Mouse (Mus musculus) embryonic stem cell, embryonic (primary cell): ENCODE data around the gene Fancg.

Experiments used
- CTCF ChIA-PET, 4 experiments: fragments of 300-600 bp in 2 of 4; fragments of 350-600 bp in 2 of 4; sonication (Branson Sonifier 250); formaldehyde crosslinking; loops; one replicate each; lab custom pipeline; 2022; ENCODE audit warnings: inconsistent platforms in 2 of 4; lab: Charles Lee
- POLR2A ChIA-PET, 4 experiments: fragments of 300-600 bp in 2 of 4; fragments of 350-600 bp in 2 of 4; sonication (Branson Sonifier 250); formaldehyde crosslinking; loops; one replicate each; lab custom pipeline; 2022; ENCODE audit warnings: antibody characterized with exemption in 4 of 4, inconsistent platforms in 1 of 4; lab: Charles Lee

The Fancg gene

GRCm38 (mm10) chr4:43024673-43025072 is 14.4 kb upstream of the Fancg start:
- POLR2A ChIA-PET: interaction anchor here in 3 of 4 experiments (0.5 to 8.5 kb wide), 18 partner anchors 8 to 33 kb away, joined by 3 to 73 read pairs (median 6); partner anchors contain the start of genes Vcp (in 2 of the 3) and Fancg (in 1 of the 3)
- CTCF ChIA-PET: interaction anchor here in 2 of 4 experiments (0.5 to 1.8 kb wide), 3 partner anchors 8 to 22 kb away, joined by 3 to 9 read pairs (median 3); partner anchors contain the start of gene Fam214b (in 1 of the 2)

- CTCF ChIA-PET: interaction anchor here (0.5 to 3.5 kb wide), 31 partner anchors 8 to 740 kb away, joined by 3 to 31 read pairs (median 4); partner anchors contain the start of genes Stoml2 (in 3 of the 4), Fam214b (in 1 of the 4), Fancg (in 1 of the 4) and Vcp (in 1 of the 4)
Measured at GRCm38 (mm10) chr4:43021341-43021740, 11.0 kb upstream of the Fancg start.

GRCm38 (mm10) chr4:43020876-43021275 is 10.6 kb upstream of the Fancg start:
- CTCF ChIA-PET: interaction anchor here (0.5 to 3.5 kb wide), 31 partner anchors 8 to 707 kb away, joined by 3 to 31 read pairs (median 4); partner anchors contain the start of genes Stoml2 (in 3 of the 4), Fam214b (in 1 of the 4), Fancg (in 1 of the 4) and Vcp (in 1 of the 4)

More at GRCm38 (mm10) chr4:43021341-43021740, 11.0 kb upstream of the Fancg start:
- POLR2A ChIA-PET: interaction anchor here (0.6 to 8.5 kb wide), 27 partner anchors 8 to 385 kb away, joined by 3 to 73 read pairs (median 7); partner anchors contain the start of genes Stoml2 (in 4 of the 4), Vcp (in 3 of the 4), Fancg (in 1 of the 4) and Unc13b (in 1 of the 4)

GRCm38 (mm10) chr4:43019641-43020465 is 9.5 kb upstream of the Fancg start:
- ChIA-PET CTCF (interaction anchor here (0.5 to 3.5 kb wide), 17 partner anchors 9 to 508 kb away, joined by 3 to 31 read pairs (median 5); partner anchors contain the start of genes Fancg (in 2 of the 4) and Stoml2 (in 1 of the 4)), POLR2A (interaction anchor here in 3 of 4 experiments (0.6 to 8.5 kb wide), 26 partner anchors 9 to 479 kb away, joined by 3 to 73 read pairs (median 6); partner anchors contain the start of genes Stoml2 (in 3 of the 3), Vcp (in 3 of the 3), Arhgef39 (in 1 of the 3) and Fancg (in 1 of the 3))

More at GRCm38 (mm10) chr4:43020876-43021275, 10.6 kb upstream of the Fancg start:
- POLR2A ChIA-PET: interaction anchor here (0.6 to 8.5 kb wide), 31 partner anchors 8 to 386 kb away, joined by 3 to 73 read pairs (median 6); partner anchors contain the start of genes Stoml2 (in 4 of the 4), Vcp (in 3 of the 4), Fancg (in 1 of the 4) and Unc13b (in 1 of the 4)

- ChIA-PET POLR2A (interaction anchor here in 3 of 4 experiments (0.6 to 8.5 kb wide), 21 partner anchors 8 to 480 kb away, joined by 3 to 73 read pairs (median 5); partner anchors contain the start of genes Vcp (in 3 of the 3), Stoml2 (in 2 of the 3), Arhgef39 (in 1 of the 3) and Fancg (in 1 of the 3)), CTCF (interaction anchor here in 3 of 4 experiments (0.5 to 3.5 kb wide), 7 partner anchors 11 to 508 kb away, joined by 3 to 31 read pairs (median 4); partner anchors contain the start of gene Stoml2 (in 1 of the 3))
Measured at GRCm38 (mm10) chr4:43019176-43019575, 8.9 kb upstream of the Fancg start.

- POLR2A ChIA-PET: interaction anchor here in 2 of 4 experiments (0.6 to 7.2 kb wide), 6 partner anchors 12 to 93 kb away, joined by 3 to 62 read pairs (median 6); partner anchors contain the start of genes Stoml2 (in 1 of the 2) and Vcp (in 1 of the 2)
- CTCF ChIA-PET: no interaction called here
Measured at GRCm38 (mm10) chr4:43018156-43018555, 7.8 kb upstream of the Fancg start.

GRCm38 (mm10) chr4:43012091-43012490 is 1.8 kb upstream of the Fancg start:
- POLR2A ChIA-PET: no interaction called here
- CTCF ChIA-PET: interaction anchor here in 3 of 4 experiments (0.6 to 1.7 kb wide), 3 partner anchors 9 to 505 kb away, joined by 4 to 12 read pairs (median 8); no protein-coding TSS in a partner anchor

GRCm38 (mm10) chr4:43005765-43006164 is 4.5 kb downstream of the Fancg start:
- CTCF ChIA-PET: interaction anchor here (0.7 to 2.8 kb wide), 11 partner anchors 9 to 494 kb away, joined by 3 to 17 read pairs (median 5); partner anchors contain the start of genes Pigo (in 2 of the 4) and Arhgef39 (in 1 of the 4)
- POLR2A ChIA-PET: interaction anchor here in 2 of 4 experiments (1.0 to 2.0 kb wide), 6 partner anchors 12 to 517 kb away, joined by 3 to 9 read pairs (median 6); partner anchors contain the start of genes Pigo (in 1 of the 2) and Stoml2 (in 1 of the 2)

- ChIA-PET POLR2A (interaction anchor here in 2 of 4 experiments (0.5 to 3.3 kb wide), 13 partner anchors 10 to 529 kb away, joined by 3 to 15 read pairs (median 5); partner anchors contain the start of genes Pigo (in 2 of the 2) and Stoml2 (in 2 of the 2)), CTCF (interaction anchor here (0.6 to 2.8 kb wide), 16 partner anchors 10 to 495 kb away, joined by 3 to 17 read pairs (median 4); partner anchors contain the start of genes Pigo (in 2 of the 4), Arhgef39 (in 1 of the 4) and Stoml2 (in 1 of the 4))
Measured at GRCm38 (mm10) chr4:43004951-43005350, 5.4 kb downstream of the Fancg start.

- POLR2A ChIA-PET: interaction anchor here in 2 of 4 experiments (0.7 to 5.1 kb wide), 12 partner anchors 12 to 559 kb away, joined by 3 to 38 read pairs (median 4); partner anchors contain the start of genes Stoml2 (in 2 of the 2), Creb3 (in 1 of the 2), Pigo (in 1 of the 2) and Tln1 (in 1 of the 2)
- CTCF ChIA-PET: interaction anchor here in 2 of 4 experiments (0.6 to 2.8 kb wide), 5 partner anchors 18 to 1451 kb away, joined by 3 to 17 read pairs (median 4); no protein-coding TSS in a partner anchor
Measured at GRCm38 (mm10) chr4:43002756-43003439, 7.4 kb downstream of the Fancg start.

- ChIA-PET CTCF (interaction anchor here in 2 of 4 experiments (0.6 to 1.5 kb wide), 4 partner anchors 22 to 527 kb away, joined by 3 to 7 read pairs (median 4); partner anchors contain the start of gene Pigo (in 1 of the 2)), POLR2A (interaction anchor here in 3 of 4 experiments (1.1 to 5.1 kb wide), 14 partner anchors 9 to 558 kb away, joined by 3 to 73 read pairs (median 18); partner anchors contain the start of genes Pigo (in 2 of the 3), Stoml2 (in 2 of the 3), Dnajb5 (in 1 of the 3) and Fancg (in 1 of the 3))
Measured at GRCm38 (mm10) chr4:43001272-43001671, 9.0 kb downstream of the Fancg start.

- ChIA-PET POLR2A (interaction anchor here (0.5 to 5.1 kb wide), 62 partner anchors 9 to 1279 kb away, joined by 3 to 73 read pairs (median 5); partner anchors contain the start of genes Dnajb5 (in 3 of the 4), Fancg (in 3 of the 4), Pigo (in 3 of the 4) and Ccdc107 (in 2 of the 4)), CTCF (interaction anchor here in 3 of 4 experiments (0.5 to 1.9 kb wide), 12 partner anchors 17 to 527 kb away, joined by 3 to 9 read pairs (median 4); partner anchors contain the start of gene Pigo (in 1 of the 3))
Measured at GRCm38 (mm10) chr4:43000141-43000986, 9.9 kb downstream of the Fancg start, which contains the start of gene Vcp. Vcp (minus strand) TSS chr4:43000507.

- ChIA-PET POLR2A (interaction anchor here (0.5 to 5.1 kb wide), 54 partner anchors 10 to 1875 kb away, joined by 3 to 73 read pairs (median 6); partner anchors contain the start of genes Dnajb5 (in 3 of the 4), Pigo (in 3 of the 4), Ccdc107 (in 2 of the 4) and Fancg (in 2 of the 4)), CTCF (interaction anchor here in 3 of 4 experiments (0.8 to 1.9 kb wide), 6 partner anchors 19 to 48 kb away, joined by 3 to 7 read pairs (median 3); partner anchors contain the start of gene Pigo (in 1 of the 3))
Measured at GRCm38 (mm10) chr4:42999451-43000140, 10.7 kb downstream of the Fancg start.

GRCm38 (mm10) chr4:42998022-42998421 is 12.3 kb downstream of the Fancg start:
- ChIA-PET POLR2A (interaction anchor here in 3 of 4 experiments (0.7 to 4.6 kb wide), 20 partner anchors 9 to 1874 kb away, joined by 3 to 73 read pairs (median 6); partner anchors contain the start of genes Fancg (in 2 of the 3), Fam214b (in 1 of the 3), Nol6 (in 1 of the 3) and Pigo (in 1 of the 3)), CTCF (interaction anchor here in 2 of 4 experiments (1.0 to 1.4 kb wide), 3 partner anchors 12 to 23 kb away, joined by 3 to 4 read pairs (median 3); partner anchors contain the start of gene Fancg (in 1 of the 2))
